Mouse (Mus musculus) gastrocnemius, postnatal 10 days (tissue): ENCODE data around the gene B4galnt3. TPM values are rescaled to one million over a fixed set of nuclear protein-coding genes. Genes with fewer than 3 reads are reported as not detected.

ENCODE experiments used
- total RNA-seq, 2 experiments: library from RNA; stranded (reverse); gene quantifications; 2 replicates each; pipeline ENCODE4 v1.2.3; 2021

Gene B4galnt3
- total RNA-seq, 2 experiments from 2014 or later = 3.3 to 3.4 TPM

Other genes with a start within 250 kb of the B4galnt3 start
- gene Ninj2, start 201.2 kb downstream of the B4galnt3 start, total RNA-seq = not detected
- under 1 TPM in 1 of 2 experiments, not detected in 1; 0.41 TPM for gene D330020A13Rik, start 195 bp downstream of the B4galnt3 start, total RNA-seq
- gene Kdm5a, start 69.6 kb upstream of the B4galnt3 start, total RNA-seq = 10 to 100 TPM; 24.9 to 31.0 TPM
- gene Ccdc77, start 69.8 kb upstream of the B4galnt3 start, total RNA-seq = 1 to 10 TPM; 6.8 to 9.2 TPM
- 1 to 10 TPM; 3.3 to 4.9 TPM for gene Il17ra, start 168.7 kb upstream of the B4galnt3 start, total RNA-seq
- under 1 TPM; 0.16 to 0.20 TPM for gene Tmem121b, start 199.2 kb upstream of the B4galnt3 start, total RNA-seq
- gene Hdhd5, start 236.8 kb upstream of the B4galnt3 start, total RNA-seq = 10 to 100 TPM; 16.8 to 18.4 TPM